Mouse (Mus musculus): ENCODE measurements at regions not wholly inside any gene's neighbourhood (a gene's known extent, or its start where the extent isn't known, plus 50 kb on each side); places are given as distances from the start of the nearest gene placed in this dataset.

DNA sequence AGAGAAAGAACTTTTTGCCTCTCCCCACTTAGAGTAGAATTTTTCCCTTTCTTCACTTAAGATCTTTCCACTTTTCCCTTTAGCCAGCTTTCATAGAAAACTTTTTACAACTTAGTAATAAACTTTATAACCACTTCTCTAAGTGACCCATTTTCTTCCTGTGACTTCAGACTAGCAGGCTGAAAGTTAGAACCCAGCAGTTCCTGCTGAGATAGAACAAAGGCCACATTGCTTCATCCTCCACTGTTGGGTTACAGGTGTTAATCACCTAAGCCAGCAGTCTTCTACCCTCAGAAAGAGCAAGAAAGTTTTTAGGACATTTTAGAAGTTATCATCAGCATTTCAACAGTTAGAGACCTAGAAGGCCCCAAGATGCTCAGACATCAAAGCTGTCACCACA lies 740.6 kb downstream of the Mat2b start:
- Histone ChIP-seq H3K4me1 (ENCODE audit: control insufficient read depth, insufficient read depth, low read length) (no peaks in the 10 kb centered on the region), H3K4me3 (ENCODE audit: insufficient read depth, low read length) (no peak overlapping the region), H3K27ac (ENCODE audit: insufficient read depth, low read length) (no peak overlapping the region)
- no peak for TF ChIP-seq POLR2A (IDR thresholded peaks at IDR 0.05; ENCODE audit: extremely low read depth, insufficient read depth, low read length)
- no peak for TF ChIP-seq CTCF (IDR thresholded peaks at IDR 0.05; ENCODE audit: extremely low read depth, insufficient read depth, low read length)

DNA sequence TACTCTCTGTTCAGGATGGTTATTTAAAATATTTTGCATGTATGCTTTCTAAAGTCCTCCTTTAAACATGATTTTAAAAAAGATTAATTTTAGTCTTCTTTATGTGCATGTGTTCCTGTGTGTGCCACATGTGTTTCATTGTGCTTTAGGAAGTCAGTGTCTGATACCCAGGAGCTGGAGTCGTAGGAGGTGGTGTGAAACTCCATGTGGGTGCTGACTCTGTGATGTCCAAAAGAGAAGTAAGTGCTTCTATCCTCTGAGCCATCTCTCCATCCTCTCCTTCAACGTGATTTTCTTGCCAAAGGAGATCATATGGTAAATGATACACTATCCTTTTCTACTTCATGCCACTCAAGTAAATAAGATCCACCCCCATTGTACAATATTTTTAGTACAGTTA lies 750.8 kb downstream of the Mat2b start:
- TF ChIP-seq CTCF (IDR thresholded peaks at IDR 0.05; ENCODE audit: extremely low read depth, insufficient read depth, low read length) (no peak), POLR2A (IDR thresholded peaks at IDR 0.05; ENCODE audit: extremely low read depth, insufficient read depth, low read length) (no peak)
- Histone ChIP-seq H3K27ac (ENCODE audit: insufficient read depth, low read length) (no peak overlapping the region), H3K4me1 (ENCODE audit: control insufficient read depth, insufficient read depth, low read length) (no peaks in the 10 kb centered on the region), H3K4me3 (ENCODE audit: insufficient read depth, low read length) (no peak overlapping the region)

DNA sequence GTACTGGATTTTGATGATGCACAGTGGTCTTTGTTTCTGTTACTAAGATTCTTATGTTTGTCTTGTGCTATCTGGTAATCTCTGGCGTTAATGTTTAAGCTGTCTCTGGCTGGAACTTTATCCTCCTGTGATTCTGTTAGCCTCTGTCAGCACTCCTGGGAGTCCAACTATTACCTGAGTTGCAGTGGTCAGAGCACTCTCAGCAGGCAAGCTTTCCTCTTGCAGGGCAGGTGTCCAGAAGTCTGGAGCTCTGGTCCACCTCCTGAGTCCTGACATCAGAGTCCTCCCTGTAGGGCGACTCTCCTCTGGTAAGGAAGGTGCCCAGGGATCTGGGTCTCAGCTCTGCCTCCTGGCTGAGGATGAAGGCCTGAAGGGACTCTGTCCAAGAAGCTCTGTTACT lies 760.8 kb downstream of the Mat2b start:
- no peak for TF ChIP-seq CTCF (IDR thresholded peaks at IDR 0.05; ENCODE audit: extremely low read depth, insufficient read depth, low read length)
- no peak for TF ChIP-seq POLR2A (IDR thresholded peaks at IDR 0.05; ENCODE audit: extremely low read depth, insufficient read depth, low read length)
- Histone ChIP-seq H3K27ac (ENCODE audit: insufficient read depth, low read length) (no peak overlapping the region), H3K4me1 (ENCODE audit: control insufficient read depth, insufficient read depth, low read length) (no peaks in the 10 kb centered on the region), H3K4me3 (ENCODE audit: insufficient read depth, low read length) (no peak overlapping the region)

DNA sequence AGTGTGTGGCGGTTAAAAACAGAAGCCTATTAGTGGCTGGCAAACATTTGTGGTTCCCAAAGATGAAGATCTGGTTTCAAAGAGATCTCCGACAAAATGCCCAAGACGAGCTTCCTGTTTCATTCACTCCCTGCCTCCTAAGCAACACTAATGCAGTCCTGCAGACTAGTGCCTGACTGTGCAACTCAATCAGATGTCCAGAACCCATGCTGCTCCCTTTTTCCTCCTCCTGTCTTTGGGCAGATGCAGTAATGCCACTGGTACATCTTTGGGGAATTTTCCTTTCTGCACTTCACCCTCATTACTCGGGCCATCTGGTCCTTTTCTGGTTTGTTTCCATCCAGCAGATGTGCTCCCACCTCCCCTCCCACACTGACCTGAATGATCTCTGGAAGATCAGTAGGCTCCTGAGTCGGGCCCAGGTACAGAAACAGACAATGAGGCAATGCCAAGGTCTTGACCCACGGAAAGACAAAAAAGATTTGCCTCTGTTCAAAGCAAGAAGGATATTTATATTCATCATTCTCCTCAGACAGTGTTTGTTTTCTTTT lies 771.0 kb downstream of the Mat2b start:
- Histone ChIP-seq H3K4me1 (ENCODE audit: control insufficient read depth, insufficient read depth, low read length) (no peaks in the 10 kb centered on the region), H3K27ac (ENCODE audit: insufficient read depth, low read length) (no peak overlapping the region), H3K4me3 (ENCODE audit: insufficient read depth, low read length) (no peak overlapping the region)
- no peak for TF ChIP-seq POLR2A (IDR thresholded peaks at IDR 0.05; ENCODE audit: extremely low read depth, insufficient read depth, low read length)
- no peak for TF ChIP-seq CTCF (IDR thresholded peaks at IDR 0.05; ENCODE audit: extremely low read depth, insufficient read depth, low read length)

DNA sequence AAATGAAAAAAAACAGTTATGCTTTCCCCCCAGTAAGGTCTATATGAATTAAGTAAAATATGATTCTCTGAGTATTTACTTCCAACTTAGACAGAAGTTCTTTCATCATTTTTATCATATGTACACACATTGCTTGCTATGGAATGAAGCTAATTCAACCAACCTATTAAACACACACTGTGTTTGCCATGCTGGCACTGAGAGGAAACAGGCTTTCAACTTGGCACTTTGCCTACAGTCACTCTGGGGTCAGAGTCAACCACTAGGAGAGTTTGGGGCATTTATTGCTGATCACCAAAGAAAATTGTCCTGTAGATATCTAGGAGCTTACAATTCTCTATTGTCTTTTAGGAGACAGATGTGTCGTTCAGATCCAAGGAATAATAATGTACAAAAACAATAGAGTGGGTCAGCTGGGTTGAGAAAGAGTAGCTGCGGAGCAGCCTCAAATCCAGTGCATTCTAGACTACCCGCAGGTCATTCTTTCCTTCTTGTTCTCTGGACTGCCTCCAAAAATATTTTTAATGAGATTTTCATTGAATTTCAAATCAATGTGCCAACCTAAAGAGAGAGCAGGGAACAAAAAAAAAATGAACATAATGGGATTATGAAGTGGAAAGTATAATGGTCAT lies 777.2 kb downstream of the Mat2b start:
- no peak for TF ChIP-seq POLR2A (IDR thresholded peaks at IDR 0.05; ENCODE audit: extremely low read depth, insufficient read depth, low read length)
- no peak for TF ChIP-seq CTCF (IDR thresholded peaks at IDR 0.05; ENCODE audit: extremely low read depth, insufficient read depth, low read length)
- Histone ChIP-seq H3K27ac (ENCODE audit: insufficient read depth, low read length) (no peak overlapping the region), H3K4me1 (ENCODE audit: control insufficient read depth, insufficient read depth, low read length) (no peaks in the 10 kb centered on the region)

DNA sequence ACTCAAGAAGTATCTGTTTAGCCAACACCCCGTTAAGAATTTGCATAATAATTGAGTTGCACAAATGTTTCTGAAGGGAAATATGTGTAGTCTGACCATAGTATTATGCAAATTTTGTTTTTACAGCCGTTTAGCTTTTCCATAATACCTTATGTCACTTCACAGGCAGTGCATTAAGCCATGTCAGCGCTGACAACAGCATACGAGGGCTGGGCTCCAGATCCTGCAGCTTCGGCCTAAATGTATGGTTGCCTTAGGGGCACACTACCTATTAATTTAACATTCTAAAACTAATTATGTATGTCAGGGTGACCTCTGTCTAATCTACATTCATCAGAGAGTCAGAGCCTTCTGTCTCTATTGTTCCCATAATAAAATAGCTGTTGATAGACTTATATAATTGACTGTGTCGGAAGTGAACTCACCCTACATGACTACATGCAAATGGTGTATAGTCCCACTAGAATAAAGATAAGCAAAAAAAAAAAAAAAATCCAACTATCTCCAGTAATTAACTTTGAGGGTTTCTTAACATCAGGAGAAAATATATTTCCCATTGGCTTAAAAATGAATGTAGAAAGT lies 795.3 kb downstream of the Mat2b start:
- no peak for TF ChIP-seq POLR2A (IDR thresholded peaks at IDR 0.05; ENCODE audit: extremely low read depth, insufficient read depth, low read length)
- TF ChIP-seq CTCF (IDR thresholded peaks at IDR 0.05; ENCODE audit: extremely low read depth, insufficient read depth, low read length), result no peak
- Histone ChIP-seq H3K27ac (ENCODE audit: insufficient read depth, low read length) (no peak overlapping the region), H3K4me1 (ENCODE audit: control insufficient read depth, insufficient read depth, low read length) (no peaks in the 10 kb centered on the region), H3K4me3 (ENCODE audit: insufficient read depth, low read length) (no peak overlapping the region)

More for the DNA sequence above, 777.2 kb downstream of the Mat2b start:
- H3K4me3 ChIP-seq (ENCODE audit: insufficient read depth, low read length), result no peak overlapping the region

DNA sequence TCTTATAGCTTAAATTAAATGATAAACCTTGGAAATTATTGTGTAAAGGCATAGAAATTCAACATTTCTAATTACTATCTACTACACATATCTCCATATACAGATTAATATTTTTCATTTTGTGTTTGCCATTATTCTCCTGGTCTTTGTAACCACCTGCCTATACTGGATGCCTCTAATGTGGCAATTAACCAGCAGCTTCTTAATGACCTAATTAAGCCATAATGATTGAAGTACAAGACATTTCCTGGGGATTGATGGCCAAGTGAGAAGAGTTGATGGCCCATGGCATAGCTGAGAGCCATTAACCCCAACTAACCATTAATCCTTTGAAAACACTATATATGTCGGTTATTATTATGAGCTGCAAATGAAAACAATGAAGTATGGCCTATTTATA lies 811.7 kb downstream of the Mat2b start:
- no peak for TF ChIP-seq CTCF (IDR thresholded peaks at IDR 0.05; ENCODE audit: extremely low read depth, insufficient read depth, low read length)
- no peak for TF ChIP-seq POLR2A (IDR thresholded peaks at IDR 0.05; ENCODE audit: extremely low read depth, insufficient read depth, low read length)
- Histone ChIP-seq H3K4me3 (ENCODE audit: insufficient read depth, low read length) (no peak overlapping the region), H3K27ac (ENCODE audit: insufficient read depth, low read length) (no peak overlapping the region), H3K4me1 (ENCODE audit: control insufficient read depth, insufficient read depth, low read length) (no peaks in the 10 kb centered on the region)

DNA sequence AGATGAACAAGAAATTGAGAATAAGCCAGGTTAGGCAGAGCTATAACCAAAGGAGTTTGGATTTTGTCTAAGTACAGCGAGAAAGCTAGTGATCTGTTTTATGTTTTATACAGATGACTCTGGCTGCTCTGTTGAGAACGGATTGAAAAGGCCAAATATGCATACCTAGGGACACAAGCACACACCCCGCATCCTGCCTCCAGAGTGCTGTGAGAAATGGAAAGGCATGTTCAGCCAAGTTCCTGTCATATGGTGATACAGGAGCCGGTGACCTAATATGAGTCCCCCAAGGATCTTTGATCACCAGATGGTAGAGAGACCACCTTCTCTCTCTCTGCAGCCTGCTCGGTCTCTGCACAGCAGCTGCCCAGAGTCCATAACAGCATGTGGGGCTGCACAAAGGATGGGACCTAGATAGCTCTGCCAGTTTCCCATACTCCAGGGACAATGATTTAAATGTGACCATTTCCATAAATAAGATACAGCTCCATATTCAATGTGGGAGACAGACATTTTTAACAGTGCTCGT lies 826.5 kb downstream of the Mat2b start:
- no peak for TF ChIP-seq CTCF (IDR thresholded peaks at IDR 0.05; ENCODE audit: extremely low read depth, insufficient read depth, low read length)
- Histone ChIP-seq H3K27ac (ENCODE audit: insufficient read depth, low read length) (no peak overlapping the region), H3K4me1 (ENCODE audit: control insufficient read depth, insufficient read depth, low read length) (no peaks in the 10 kb centered on the region), H3K4me3 (ENCODE audit: insufficient read depth, low read length) (no peak overlapping the region)

Data from cortical plate, adult 2 months (tissue).